Mouse (Mus musculus) layer of hippocampus, postnatal 14 days (tissue): Measurements from ENCODE around the gene Adamtsl5. TPM values are rescaled to one million over a fixed set of nuclear protein-coding genes. Genes with fewer than 3 reads are reported as not detected.
"Not testable (repeated sequence)": the region's sequence is repeated elsewhere in the genome, so short reads cannot be mapped to it uniquely, and the experiment has no call there.

Source experiments
- DNase-seq, 2 experiments: peaks; one replicate each; pipeline ENCODE4 v3.0.0; 2021 to 2022; ENCODE audit warnings: low spot score in 2 of 2, mixed read lengths in 1 of 2
- total RNA-seq, 2 experiments: library from RNA; stranded (reverse); gene quantifications; 2 replicates each; pipeline ENCODE4 v1.2.3; 2021

Gene Adamtsl5
- total RNA-seq, 2 experiments from 2014 or later: 2.0 to 2.8 TPM

DNA sequence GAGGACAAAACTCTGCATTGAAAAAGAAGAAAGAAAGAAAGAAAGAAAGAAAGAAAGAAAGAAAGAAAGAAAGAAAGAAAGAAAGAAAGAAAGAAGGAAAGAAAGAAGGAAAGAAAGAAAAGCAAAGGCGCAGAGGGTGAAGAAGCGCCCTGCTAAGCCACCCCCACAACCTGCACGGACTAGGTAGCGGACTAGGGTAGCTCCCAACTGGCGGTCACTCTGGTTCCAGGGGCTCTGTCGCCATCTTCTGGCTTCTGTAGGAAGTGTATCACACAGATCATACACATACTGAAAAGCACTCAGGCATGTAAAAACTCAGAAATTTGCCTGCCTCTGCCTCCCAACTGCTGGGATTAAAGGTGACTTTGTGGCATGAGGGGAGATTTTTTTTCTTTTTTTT, 25.9 kb upstream of the Adamtsl5 start:
- DNase-seq: peak; percentile 71 to 80

DNA sequence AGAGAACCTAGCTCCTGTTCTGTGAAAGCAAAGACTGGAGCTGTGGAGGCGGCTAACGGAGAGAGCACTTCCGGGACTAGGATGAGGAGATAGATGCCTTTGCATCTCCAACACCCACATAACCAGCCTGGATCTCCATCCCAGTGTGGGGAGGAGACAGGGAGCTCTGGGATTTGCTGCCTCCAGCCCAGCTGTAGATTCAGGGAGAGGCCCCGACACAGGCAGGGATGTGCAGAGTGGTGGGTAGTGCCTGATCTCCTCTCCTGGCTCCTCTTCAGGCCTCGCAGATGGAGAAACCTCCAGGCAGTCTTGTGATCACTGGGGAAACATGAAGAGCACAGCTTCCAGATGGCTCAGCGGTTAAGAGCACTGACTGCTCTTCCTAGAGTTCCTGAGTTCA, 24.5 kb upstream of the Adamtsl5 start:
- DNase-seq: no peak

DNA sequence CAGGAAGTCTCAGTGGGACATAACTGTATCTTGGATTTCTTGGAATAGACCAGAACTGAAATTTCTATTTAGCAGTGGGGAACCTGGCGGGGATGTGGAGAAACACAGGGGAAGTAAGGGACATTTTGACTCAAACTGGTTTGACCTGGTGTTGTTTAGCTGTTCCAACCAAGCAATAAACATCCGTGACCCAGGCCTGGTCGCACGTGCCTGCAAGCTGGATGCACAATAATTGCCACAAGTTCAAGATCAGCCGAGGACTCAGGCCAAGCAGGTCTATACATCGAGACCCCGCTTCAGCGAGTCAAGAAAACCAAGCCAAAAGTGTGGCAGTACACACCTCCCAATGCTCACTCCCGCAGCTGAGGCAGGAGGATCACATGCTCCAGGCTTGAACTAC, 23.8 kb upstream of the Adamtsl5 start:
- no peak for DNase-seq

DNA sequence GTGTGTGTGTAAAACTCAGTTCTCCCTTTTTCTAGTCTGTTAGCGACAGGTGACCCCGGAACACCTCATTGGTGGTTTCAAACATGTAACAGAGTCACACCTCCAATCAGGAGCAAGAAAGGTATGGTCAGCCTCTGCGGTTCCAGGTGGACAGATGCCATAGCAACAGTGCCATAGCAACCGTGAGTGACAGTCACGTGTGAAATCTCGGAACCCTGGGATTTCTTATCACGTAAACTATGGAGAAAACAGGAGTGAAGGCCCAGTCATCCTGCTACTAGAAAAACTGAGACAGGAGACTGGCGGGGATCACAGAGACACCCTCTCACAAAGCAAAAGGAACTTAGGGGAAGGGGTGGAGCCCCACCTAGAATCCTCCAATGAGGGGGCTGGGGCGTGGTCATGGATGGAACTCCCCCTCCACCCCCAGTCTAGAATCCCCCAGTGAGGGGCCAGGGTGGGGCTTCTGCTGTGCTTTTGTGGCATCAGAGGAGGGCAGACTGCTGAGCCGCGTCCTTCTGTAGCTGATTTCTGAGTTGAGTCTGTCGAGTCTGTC, 23.3 kb upstream of the Adamtsl5 start:
- DNase-seq: peak in 1 of 2 experiments; percentile 64

DNA sequence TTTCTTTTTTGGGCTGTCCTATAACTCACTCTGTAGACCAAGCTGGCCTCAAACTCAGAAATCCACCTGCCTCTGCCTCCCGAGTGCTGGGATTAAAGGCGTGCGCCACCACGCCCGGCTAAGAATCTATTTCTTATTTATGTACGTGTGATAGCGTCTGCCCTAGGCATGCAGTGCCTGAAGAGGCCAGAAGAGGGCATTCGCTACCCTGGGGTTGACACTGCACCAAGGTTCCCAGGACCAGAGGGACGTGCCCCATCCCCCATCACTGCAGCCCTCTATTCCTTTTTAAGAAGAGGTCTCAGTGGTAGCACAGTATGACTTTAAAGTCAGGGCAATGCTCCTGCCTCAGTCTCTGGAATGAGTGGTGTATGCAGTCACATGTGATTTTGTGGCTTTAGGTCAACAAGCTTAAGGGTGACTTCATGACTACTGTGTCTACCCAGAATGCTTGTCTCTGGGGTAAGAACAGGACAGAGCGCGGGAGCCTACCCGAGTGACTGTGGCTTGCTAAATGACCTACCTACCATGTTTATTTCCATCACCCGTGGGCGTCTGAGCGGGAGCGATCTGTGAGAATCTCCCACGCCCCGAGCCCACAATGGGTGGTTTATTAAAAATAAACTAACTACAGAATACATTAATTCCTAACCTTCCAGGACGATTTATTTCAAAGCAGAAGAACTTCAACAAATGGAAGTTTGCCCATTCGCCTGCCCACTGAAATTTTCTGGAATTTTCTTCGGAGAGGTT, 22.0 kb upstream of the Adamtsl5 start:
- DNase-seq: no peak

DNA sequence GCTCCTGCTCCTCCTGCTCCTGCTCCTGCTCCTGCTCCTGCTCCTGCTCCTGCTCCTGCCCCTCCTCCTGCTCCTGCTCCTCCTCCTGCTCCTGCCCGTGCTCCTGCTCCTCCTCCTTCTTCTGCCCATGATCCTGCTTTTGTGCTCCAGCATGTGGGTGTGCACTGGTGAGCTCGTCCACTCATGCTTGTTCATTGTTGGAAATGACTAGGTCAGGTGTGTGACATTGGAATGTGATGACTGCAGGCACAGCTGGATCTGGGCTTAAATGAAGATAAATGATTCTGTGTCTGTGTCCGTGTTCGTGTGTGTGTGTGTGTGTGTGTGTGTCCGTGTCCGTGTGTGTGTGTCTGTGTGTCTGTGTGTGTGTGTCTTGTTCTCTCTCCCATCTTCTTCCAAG, 20.2 kb upstream of the Adamtsl5 start:
- DNase-seq: no peak

DNA sequence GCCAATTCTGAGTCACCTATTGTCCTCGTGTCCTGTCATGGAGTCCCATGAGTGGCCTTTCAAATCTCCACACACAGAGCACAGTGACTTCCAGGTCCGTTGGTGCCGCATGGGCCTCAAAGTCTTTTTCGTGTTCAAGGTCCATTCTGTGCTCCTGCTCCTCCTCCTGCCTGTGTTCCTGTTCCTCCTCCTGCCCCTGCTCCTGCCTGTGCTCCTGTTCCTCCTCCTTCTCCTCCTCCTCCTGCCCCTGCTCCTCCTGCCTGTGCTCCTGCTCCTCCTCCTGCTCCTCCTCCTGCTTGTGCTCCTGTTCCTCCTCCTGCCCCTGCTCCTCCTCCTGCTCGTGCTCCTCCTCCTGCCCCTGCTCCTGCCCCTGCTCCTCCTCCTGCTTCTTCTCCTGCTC, 19.7 kb upstream of the Adamtsl5 start:
- no peak for DNase-seq

DNA sequence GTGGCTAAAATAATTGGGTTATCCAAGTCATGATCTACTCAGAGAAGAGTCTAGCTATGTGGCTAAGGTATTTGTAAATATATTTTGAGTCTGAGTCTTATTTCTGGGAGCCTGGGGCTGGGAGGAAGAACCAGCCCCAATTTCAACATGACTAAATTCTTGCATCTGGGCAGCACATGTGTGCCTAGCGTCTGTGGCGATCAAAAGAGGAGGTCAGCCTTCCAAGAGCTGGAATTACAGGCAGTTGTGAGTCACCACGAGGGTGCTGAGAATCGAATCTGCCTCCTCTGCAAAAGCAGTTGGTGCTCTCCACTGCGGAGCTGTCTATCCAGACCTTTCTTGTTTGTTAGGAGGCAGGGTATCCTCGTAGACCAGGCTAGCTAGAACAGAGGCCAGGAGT, 17.5 kb upstream of the Adamtsl5 start:
- DNase-seq: no peak

DNA sequence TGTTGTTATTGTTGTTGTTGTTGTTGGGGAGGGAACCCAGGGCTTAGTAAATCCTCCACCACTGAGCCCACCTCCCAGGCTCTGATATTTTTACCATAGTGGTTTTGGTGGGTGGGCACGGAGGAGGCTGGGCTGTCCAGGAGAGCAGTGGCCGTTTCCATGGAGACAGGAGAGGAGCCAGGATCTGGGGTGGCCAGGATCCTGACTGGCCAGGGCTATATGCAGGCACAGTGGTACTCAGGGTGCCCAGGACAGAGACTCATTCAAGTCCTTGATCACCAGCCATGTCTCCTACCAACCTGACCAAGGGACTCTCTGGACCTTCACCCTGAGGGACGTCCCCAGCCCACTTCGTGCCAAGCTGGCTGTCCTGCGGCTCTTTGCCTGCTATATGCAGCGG, 15.5 kb upstream of the Adamtsl5 start:
- no peak for DNase-seq

DNA sequence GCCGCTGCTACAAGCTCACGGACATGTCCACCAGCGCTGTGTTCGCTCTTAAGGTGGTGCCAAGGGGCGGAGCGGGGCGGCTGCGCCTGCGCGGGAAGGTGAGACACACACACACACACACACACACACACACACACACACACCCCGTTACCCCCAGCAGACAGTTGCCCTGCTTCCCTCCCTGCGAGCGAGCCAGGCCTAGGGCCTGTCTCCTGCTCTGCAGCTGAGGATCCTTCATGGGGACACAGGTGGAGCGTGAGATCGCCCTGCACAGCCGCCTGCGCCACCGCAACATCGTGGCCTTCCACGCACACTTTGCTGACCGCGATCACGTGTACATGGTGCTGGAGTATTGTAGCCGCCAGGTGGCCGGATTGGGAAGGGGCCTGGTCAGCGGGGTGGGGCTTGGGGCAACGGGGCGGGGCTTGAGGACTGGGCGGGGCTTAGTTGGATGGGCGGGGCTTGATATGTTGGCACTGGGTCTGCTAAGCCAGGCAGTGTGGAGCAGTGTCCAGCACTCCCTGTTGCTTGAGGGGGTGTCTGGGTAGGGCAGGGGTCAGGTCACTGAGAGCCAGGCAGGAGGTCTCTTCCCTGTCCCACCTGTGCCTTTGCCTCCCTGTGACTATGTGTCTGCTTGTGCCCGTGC, 9.9 kb upstream of the Adamtsl5 start:
- no peak for DNase-seq

DNA sequence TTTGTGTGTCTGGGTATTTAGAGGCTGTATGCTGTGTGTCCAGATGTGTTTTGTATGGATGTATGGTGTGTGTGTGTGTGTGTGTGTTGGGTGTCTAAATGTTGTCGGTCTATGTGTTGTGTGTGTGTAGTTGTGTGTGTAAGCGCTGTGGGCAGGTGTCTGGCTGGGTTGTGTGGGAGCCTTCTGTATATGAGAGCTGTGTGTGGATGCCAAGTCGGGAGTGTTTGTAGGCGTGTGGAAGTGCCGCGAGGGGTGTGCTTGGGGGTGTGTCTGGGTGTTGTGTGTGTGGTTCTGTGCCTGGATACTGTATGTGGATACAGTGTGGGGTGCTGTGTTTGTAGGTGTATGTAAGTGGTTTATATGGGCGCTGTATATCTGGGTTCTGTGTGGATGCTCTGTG, 9.1 kb upstream of the Adamtsl5 start:
- no peak for DNase-seq

DNA sequence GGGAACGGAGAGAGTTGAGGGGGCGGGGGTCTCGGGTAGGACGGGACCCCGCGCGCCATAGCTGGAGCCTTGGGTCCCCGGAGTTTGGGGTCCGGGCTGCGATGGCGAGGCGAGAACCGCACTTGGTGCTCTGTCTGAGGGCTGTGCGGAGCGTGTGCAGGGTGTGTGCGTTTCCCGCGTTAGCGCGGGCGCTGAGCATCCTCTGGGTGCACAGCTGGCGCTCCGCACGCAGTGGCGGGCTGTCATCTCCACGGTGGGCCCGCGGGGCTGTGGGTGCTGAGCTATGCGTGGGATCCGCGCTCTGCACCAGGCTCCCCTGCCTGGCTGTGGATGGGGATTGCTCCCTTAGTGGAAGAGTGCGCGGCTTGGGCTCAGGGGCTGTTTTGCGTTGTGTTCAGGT, 8.5 kb upstream of the Adamtsl5 start:
- DNase-seq: no peak

DNA sequence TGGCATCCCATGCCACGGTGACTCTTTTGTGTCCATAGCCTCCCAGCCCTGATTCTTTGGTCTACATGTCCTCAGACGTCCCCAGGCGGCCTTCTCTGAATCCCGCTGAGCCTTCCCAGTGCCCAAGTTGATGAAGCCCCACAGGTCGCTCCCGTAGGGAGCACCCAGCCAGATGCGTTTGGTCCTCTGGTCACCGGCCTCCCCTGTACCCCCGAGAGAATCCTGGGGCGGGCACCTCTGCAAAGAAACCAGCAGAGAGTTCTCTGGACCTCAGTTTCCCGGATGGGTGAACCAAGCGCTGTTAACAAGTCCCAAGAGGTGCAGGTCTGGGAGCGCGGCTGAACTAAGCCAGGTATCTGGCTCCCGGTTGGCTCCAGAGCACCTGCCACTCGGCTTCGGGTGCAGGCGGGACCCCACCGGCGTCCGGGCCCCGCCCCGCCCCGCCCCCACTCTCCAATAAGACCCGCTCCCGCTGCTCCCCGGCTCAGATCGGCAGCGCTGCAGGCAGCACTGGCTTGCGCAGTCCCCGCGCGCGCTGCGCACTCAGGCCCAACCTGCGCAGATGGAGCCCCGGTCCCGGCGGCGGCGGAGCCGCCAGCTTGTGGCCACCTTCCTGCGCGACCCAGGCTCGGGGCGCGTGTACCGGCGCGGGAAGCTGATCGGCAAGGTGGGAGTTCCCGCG, 7.9 kb upstream of the Adamtsl5 start, which contains the start of gene Plk5:
Gene Plk5 (plus strand): TSS at position 459 of the 682 bp plus-strand sequence.
- DNase-seq: no peak

DNA sequence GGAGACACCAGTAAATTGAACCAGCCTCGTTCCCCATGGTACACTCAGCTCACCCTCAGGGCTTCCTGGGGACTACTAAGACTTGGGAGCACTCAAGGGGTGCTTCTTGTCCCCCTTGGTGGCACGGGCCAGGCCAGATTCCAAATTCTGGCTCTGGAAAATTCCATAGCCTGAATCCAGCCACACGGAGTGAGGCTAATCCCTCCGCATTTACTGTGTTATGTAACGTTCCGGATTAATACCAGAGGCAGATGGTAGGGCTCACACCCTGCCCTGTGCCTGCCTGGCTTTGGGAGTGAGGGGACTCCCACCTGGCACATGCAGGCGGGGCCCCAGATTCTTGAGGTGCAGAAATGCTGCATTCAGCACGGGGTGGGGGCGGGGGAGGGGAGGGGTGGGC, 7.2 kb upstream of the Adamtsl5 start:
- no peak for DNase-seq

DNA sequence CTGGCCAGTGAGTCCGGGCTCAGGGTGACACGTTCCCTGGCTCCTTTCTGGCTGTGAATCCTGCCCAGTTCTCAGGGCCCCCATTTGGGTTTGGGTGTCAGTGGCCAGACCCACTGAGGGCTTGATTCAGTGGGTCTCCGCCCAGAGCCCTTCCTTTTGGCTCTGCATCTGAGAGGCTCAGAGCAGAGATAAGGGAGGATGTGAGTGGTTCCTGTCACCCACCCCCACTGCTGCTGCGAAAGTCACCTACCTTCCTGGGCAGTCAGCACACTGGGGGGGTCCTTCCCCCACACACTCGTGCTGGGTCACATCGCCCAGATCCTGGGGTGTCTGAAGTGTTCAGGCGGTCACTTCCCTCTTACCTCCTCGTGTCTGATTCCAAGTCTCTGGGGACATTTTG, 4.5 kb upstream of the Adamtsl5 start:
- DNase-seq: no peak

DNA sequence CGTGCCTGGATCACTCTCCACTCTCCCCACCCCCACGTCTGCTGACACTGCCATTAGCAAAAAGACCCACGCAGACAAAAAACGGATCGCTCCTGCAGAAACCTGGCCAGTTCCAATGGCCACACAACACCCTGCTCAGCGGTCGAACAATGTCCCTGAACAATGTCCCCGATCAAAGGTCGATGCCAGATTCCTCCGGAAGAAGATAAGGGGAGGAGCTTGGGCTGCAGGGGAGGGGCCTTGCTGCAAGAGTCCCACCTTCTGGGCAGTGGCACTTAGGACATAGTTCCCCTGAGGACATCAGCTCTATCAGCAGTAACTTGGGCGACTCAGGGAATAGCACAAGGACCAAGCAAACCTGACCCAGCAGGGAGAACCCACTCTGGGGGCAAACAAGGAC, 3.7 kb upstream of the Adamtsl5 start:
- no peak for DNase-seq

DNA sequence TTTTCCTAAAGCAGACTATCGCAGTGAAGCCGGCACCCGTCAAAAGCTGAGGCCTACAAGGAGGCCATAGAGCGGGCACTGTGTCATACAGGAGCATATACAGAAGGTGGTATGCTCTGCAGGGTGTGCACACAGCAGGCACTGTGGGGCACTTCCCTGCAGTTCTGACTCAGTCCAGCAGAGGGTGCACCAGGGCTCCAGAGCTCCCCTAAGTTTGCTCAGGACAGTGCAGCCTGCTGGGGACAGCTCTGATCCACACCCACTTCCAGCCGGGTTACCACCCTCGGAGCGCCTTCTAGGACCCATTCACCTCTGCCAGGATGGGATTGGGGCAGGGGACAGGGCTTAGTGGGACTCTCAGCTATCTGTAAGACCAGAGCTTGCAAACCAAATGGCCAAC, 2.1 kb upstream of the Adamtsl5 start:
- peak; percentile 78 to 82 for DNase-seq

DNA sequence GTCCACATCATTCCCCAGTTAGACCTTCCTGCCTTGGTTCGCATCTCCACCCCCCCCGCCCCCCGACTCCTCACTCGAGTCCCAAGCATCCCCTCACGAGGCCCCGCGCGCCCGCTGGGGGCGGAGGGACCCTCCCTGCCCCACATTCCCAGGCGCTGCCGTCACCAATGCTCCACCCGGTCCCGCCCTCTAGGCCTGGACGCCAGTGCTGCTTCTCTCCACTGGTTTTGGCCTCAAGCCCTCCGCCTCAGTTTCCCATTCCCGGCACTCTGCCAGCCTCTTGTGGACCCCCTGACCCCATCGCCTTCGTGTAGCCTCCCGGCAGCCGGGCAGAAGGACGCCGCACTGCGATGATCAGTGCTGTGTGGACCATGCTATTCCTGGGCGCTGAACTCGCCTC, 769 bp upstream of the Adamtsl5 start:
- no peak for DNase-seq

DNA sequence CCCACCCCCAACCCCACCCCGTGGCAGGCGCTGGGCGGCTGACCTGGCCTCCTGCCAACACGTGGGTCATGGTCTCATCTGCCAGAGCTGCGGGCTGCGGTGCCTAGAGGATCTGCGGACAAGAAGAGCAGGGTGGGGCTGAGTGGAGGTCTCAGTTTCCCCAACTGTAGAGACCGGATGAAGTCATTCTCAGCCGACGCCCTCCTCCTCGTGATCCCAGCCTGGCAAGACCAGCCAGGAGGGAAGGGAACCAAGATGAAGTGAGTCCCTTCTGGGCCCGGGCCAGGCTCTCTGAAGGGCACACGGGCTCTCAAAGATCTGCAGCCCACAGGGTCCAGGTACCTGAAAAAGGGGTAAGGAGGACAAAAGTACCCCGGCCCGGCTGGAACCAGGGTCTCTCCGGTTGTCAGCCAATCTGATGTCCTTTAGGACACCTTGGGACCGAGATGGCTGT, 671 bp downstream of the Adamtsl5 start:
- DNase-seq: no peak

DNA sequence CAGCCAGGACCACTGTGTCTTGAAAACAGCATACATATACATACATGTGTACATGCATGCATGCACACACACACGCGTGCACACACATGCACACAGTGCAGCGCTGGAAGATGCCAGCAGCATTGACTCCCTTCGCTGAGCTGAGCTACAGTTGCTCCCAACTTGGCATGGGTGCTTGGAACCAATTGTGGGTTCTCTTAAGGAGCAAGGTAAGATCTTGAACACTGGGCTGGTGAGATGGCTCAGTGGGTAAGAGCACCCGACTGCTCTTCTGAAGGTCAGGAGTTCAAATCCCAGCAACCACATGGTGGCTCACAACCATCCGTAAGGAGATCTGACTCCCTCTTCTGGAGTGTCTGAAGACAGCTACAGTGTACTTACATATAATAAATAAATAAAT, 2.3 kb downstream of the Adamtsl5 start:
- DNase-seq: not testable (repeated sequence)

DNA sequence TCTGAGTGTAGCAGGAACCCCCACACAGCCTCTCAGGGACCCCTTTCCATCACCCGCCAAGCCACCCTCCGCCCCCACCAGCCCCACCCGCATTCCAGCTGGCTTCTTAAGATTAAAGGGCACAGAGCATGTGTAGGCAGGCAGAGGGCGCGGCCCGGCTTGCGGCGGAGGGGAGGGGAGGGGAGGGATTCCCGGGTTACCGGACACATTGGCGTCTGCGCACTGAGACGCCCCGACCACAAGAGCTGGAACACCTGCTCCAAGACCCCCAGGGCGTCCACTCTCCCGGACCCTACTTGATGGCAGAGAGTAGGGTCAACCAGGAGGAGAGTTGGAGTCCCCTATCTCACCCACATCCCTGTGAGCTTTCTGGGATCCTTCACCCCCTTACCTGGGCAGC, 3.1 kb downstream of the Adamtsl5 start:
- no peak for DNase-seq

DNA sequence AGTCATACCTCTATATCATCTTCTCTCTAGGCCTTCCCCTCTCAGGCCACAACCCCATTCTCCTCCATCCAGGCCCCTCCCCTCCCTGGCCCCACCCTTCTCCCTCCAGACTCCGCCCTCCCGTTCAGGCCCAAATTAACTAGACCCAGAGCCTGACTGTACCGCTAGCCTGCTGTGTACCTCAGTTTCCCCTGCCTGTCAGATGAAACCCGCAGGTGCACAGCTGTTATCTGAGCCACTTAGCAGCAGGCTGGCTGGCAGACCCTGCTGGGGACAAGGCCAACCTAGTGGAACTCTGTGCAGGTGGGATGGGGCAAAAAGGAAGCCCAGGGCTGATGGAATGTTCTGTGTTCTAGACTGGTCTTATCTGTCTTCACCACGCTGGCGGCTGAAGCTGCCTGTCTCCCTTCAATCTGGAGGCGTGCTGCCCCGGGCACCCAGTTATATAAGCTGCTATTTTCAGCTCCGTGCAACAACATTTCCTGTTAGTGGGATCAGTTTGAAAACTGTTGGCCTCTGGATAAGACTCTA, 4.0 kb downstream of the Adamtsl5 start:
- no peak for DNase-seq
